Mouse (Mus musculus): ENCODE results near the gene Atrn.
"Not testable (repeated sequence)": the region's sequence is repeated elsewhere in the genome, so short reads cannot be mapped to it uniquely, and the experiment has no call there.

Gene Atrn

DNA sequence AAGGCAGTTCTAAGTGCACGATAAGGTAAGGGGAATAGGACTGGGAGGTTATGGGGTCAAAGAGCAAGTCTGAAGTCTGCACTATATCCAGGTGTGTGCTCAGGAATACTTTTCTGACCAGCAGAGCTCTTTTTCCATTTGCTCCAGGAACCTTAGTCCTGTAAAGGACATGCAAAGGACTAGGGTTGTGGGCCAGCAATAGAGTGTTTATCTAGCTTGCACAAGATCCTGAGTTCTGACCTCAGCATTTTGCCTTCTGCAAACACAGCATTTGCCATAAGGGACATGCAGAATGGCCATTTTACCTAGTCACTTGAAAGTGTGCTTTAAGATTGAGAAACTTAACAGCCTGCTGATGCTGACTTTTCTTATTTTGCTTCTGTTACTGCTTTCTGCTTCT lies 58.7 kb downstream of the Atrn start:
- DNase-seq, result no peak

DNA sequence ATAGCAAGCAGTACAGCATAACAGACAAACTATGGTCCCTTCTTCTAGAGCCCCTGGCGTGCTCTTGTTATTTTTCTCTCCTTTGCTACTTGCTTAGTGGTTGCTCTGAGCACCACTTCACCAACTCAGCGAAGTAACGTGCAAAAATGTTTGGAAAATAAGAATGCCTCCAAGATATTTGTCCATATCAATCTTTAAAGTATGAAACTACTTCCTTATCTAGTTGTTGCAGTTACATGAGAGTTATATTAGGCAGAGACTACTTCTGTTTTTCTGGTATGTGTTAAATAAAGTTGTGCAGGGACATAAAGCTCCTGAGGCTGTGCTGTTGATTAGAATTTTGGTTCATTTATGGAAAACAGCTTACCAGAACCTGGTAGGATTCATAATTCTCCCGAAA lies 64.7 kb downstream of the Atrn start:
- no peak for DNase-seq

DNA sequence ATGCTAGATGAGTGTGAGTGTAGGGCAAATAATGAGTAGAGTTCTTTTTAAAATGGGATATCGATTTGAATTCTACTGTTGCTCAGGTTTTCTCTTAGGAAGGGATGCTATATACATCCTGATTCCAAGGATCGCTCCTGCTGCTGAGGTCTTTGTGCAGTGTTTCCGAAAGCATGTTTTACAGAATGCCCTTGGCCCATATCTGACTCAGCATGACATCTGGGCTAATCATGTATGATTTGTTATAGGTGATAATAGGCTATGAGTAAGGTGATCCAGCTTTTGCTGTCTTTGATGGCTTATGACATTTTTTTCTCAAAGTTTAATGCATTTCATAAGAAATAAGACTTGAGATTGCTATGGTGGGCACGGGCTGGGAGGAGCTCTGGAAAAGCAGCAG lies 66.1 kb downstream of the Atrn start:
- DNase-seq, result no peak

GRCm38 (mm10) chr2:130974928-130975327 lies 68.6 kb downstream of the Atrn start:
- DNase-seq, result no peak

DNA sequence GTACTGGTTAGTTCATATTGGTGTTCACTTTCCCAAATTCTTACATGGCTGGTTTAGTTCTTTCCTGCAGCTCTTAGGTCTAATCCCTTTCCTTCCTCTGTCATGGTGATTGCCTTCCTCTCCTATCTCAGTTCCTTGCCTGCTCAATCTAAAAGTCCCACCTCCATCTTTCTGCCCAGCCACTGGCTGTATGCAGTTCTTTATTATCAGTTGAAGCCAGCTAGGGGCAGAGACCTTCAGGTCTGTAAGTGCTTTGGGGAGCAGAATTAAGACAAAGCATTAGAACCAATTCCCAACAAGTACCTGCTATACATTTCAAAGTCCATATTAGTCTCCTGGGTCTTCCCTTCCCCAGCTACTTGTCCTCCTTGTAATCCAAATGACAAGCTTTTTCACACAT lies 71.3 kb downstream of the Atrn start:
- no peak for DNase-seq

DNA sequence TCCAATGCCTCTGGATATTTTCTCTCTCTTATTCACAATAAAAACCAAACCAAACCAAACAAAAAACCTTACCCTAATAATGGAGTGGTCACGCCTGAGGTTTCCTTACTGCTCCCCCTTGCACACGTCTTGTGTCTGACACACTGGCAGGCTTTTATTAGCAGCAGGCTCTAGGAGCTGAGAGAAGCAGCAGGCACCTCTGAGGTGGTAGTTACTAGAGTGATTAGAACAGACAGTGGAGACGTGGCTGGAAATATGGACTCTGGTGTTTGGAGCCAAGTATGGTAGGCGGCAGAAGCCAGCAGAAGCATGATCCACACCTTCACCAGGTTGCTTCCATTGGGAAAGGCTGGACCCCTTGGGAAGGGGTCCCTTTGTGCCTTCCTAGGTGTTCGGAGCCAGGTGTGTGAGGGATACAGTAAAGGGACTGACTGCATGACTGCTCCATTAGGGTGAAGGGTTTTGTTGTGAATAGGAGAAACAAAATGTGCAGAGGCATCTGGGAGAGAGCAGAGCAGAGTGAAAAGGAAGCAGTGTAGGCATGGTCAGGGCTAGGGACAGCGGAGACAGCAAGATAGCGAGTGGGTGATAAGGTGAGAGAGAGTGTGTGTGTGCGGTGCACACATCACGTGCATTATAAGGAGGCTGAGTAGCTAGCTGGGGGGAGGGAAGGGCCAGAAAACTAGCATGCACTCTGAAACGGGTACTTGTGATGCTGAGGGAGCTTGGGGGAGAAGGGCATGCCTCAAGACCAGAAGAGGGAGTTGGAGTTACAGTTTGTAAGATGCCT lies 72.0 kb downstream of the Atrn start:
- DNase-seq, result no peak

DNA sequence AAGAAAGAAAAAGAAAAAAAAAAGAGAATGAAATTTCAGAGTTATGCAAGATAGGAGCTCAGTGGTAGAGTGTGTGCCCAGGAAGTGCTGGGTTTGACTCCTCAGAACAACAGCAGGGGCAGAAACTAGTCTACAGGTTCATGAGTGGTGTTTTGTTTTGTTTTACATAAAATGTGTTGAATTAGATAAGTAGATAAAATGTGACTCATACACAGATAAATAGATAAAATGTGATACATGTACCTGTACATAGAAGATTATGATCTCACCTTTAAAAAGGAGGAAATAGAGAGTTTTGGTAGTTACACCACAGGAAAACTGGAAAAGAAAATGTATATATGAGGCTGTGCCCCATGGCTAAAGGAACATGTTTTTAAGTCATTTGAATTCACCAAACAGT lies 72.8 kb downstream of the Atrn start:
- DNase-seq, result no peak

- no peak for DNase-seq
These were observed 86.5 kb downstream of the Atrn start for GRCm38 (mm10) chr2:130992818-130993217.

- no peak for DNase-seq
These were observed 102.8 kb downstream of the Atrn start for GRCm38 (mm10) chr2:131009123-131009522.

- no peak for DNase-seq
These were observed 104.3 kb downstream of the Atrn start for GRCm38 (mm10) chr2:131010566-131010965.

GRCm38 (mm10) chr2:131025230-131025629 lies 118.9 kb downstream of the Atrn start:
- DNase-seq, result no peak

GRCm38 (mm10) chr2:131026941-131027340 lies 120.6 kb downstream of the Atrn start:
- no peak for DNase-seq

- no peak for DNase-seq
These were observed 123.0 kb downstream of the Atrn start for GRCm38 (mm10) chr2:131029065-131029935.

- no peak for DNase-seq
These were observed 124.3 kb downstream of the Atrn start for GRCm38 (mm10) chr2:131030561-131030960.

DNA sequence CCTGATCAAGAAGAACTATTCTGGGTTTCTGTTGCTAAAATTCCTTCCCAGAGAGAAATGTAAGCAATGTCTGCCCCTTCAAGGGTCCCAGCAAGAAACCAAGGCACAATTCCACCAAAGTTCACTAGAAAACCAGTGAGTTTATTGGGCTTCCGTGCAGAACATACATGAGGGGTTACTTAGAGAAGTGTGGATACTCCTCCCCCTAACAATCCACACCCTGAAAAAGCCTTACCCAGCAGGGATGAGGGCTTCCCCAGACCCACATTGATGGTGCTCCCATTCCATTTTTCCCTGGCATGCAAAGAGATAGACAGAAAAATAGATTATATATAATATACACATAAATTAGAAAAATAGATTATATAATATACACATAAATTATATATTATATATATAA lies 124.7 kb downstream of the Atrn start:
- DNase-seq, result no peak

DNA sequence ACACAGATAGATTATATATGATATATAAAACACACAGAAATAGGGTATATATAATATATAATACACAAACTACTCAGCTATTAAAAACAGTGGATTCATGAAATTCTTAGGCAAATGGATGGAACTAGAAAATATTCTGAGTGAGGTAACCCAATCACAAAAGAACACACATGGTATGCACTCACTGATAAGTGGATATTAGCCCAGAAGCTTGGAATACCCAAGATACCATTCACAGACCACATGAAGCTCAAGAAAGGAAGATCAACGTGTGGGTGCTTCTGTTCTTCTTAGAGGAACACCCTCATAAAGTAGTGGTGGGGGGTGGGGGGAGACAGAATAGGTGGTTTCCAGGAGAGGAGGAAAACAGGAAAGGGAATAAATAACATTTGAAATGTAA lies 125.1 kb downstream of the Atrn start:
- not testable (repeated sequence) for DNase-seq

- no peak for DNase-seq
These were observed 130.0 kb downstream of the Atrn start for GRCm38 (mm10) chr2:131036343-131036742.

DNA sequence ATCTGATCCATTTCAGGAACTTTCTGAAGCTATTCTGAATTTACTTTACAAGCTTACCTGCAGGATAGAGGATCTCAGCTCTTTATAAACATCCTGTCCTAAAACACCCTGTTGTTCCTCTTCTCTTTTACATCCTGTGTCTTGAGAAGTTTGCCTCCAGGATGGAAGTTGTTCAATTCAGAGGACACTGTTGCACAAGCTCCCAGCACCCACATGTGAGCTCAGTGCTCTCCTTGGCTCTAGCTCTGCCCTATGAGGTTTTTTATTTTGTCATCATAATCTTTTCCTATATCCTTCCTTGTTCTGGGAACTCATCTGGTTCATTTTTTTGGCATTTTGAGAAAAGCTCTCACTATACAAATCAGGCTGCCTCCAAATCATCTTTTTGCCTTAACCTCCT lies 130.5 kb downstream of the Atrn start:
- DNase-seq, result no peak

DNA sequence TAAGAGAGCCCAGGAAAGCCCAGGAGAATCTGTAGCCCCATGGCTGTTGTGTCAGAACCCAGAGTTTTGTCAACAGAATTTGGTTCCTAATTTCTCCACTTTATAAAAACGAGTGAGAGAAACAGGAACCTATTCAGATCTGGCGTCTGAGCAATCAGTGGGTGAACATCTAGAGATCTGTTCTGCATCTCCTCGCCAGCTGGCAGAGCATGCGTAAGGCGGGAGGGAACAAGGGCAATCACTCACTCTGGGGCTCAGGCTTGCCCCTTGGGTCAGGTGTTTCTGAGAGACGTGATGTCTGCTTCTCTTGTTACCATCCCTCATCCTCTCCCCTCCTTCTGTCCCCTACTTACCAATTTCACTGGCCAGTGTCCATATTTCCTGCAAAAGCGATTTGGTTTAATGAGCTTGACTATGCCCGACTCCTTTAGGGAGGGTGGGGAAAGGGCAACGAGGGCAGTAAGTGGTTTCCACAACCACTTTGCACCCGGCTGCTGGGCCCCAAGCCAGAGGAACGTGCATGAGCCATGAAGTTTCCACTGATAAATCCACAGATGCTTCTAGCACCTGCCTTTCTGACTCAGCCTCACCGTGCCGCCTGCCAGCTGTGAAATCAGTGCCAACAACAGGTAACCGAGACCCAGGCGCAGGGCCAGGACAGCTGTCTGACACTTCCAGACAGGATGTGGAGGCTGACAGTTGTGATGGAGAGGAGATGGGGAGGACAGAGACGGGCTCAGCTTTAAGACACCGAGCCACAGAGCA lies 131.1 kb downstream of the Atrn start:
- DNase-seq, result no peak

- DNase-seq, result no peak
These were observed 131.9 kb downstream of the Atrn start for GRCm38 (mm10) chr2:131038197-131038596.

GRCm38 (mm10) chr2:131038675-131039074 lies 132.4 kb downstream of the Atrn start:
- DNase-seq, result no peak

DNA sequence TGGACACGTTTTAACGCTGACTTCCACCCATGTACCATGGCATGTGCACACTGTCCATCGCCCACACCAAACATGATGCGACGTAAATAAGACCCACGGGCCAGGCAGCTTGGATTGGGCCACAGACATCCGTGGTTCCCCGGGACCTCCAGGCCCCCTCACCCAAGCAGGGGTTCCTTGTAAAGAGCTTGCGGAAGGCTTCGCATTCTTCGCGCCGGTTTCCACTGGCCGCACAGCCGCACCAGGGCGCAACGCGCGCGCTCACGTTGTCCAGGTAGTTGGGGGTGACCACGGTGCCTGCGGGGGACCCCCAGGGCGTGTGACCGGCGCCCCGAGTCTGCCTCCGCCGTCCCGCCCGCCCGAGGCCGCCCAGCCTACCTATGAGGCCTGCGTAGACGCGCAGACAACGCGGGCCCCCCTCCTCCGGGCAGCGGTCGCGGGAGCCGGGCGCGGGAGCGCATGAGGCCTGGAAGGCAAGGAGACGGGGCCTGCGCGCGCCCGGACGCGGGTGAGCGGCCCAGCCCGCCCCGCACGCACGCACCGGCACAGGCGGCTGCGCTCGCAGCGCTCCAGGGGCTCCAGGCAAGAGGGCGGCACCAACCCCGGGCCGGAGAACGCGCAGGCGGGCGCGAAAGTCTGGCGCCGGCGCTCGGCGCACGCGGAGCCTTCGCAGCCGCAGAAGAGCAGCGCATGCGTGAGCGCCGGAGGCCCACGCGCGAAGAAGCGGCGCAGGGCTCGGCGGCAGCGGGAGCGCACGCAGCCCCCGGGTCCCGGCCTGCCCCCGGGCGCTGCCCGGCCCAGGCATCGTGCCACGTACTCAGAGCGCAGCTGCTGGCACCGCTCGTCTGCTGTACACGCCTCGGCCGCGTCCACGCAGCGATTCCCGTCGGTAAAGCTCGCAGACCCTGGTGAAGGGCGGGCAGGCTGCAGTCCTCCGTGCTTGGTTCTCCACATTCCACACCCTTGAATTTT lies 134.8 kb downstream of the Atrn start:
- peak; percentile 63 for DNase-seq

Measured in embryo, embryonic 11 days (tissue).